Mouse (Mus musculus) urinary bladder, postnatal 14 days (tissue): Measurements from ENCODE around the gene Ebf3.

Experiments
- DNase-seq: peaks from one replicate; pipeline ENCODE4 v3.0.0; 2021; ENCODE audit warnings: low spot score

The Ebf3 gene

DNA sequence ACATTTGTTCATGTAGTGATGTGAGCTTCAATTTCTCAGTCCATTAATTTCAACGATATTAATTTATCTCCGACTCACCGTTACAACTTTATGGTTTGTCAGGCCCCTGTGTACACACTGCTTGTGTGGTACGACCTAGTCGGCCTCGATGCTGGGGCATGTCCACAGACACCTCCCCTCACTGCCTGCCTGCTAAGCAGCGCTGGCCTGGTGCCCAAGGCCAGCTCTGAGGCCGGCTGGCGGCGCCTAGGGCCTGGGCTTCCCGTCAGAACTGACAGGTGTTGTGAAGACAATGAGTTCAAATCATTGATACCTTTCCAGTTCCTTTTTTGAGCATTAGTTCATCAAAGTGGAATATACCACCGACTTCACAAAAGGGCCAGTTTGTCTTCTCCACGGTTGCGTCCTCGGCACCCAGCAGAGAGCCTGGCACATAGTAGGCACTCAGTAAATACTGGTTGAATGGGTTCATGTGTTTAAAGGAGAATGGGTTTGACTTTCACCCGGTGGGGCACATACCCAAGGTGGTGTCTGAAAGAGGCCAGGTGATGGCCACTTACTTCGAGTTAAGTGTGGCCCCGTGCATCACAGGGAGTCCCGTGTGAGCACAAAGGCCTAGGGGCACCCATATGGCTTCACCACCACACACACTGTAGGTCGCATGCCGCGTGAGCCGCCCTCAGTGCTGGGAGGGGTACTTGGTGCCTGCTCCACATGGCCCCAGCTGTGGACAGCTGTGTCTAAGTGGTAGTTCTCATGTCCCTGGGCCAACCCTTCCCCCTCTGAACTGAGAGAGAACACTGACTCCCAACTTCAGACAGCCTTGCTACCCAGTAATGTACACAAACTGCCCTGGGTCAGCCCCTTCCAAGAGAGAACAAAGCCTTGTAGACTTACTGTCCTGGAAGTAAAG is 116.9 kb downstream of the Ebf3 start:
- no peak for DNase-seq

DNA sequence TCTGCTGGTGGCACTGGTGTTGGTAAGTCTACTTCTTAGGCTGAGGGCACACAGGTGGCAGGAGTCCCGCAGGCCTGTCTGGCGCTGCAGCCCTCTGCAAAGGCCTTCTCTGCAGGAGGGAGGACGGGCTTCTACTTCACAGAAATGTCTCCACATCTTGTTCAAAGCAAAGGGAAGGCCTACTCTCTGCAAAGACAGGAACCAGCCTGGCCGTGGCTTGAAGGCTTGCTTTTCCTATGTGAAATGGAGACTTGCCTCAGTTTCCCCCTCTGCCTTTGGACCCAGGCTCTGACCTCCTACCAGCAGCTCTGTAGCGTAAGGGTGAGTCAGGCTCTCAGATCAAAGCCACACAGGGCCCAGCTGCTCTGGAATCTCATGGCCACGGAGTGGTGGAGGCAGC is 117.7 kb downstream of the Ebf3 start:
- DNase-seq = no peak

DNA sequence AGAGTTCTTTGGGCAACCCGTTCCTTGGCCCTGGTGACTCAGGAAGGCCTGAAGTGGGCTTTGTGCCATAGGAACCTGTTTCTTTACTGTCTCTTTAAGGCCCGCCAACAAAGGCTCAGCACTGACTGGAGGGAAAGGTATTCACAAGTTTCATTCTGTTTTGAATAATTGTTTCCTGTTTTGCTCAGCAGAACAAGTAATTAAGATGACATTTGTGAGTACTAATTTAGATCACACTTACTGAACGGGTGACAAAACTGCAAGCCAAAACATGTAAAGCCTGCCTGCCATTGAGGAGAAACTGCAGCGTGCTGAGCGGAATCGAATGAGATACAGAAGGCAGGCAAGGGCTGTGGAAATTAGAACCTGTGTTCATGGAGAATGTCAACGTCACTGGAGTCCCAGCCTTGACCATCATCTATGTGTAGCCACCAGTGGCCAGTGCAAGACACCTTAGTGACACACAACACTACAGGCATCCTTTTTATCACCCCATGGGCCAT is 121.4 kb downstream of the Ebf3 start:
- DNase-seq = no peak

DNA sequence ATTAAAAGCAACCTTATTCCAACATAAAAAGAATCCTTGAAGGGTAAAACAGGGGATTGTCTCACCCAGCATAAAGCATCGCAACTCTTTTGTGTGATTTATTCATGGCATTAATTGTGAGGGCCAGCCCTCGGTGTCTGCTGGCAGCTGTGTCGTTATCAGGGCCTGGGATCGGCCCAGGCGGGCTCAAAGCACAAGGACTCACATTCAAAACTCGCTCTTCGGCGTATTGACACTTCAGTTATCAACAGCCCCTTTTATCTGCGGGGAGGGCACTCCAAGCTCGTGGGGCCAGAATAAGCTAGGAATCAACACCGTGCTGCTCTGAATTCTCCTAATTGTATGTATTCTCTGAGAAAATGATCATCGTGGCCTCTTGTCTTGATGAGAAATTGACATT is 122.4 kb downstream of the Ebf3 start:
- DNase-seq = no peak

DNA sequence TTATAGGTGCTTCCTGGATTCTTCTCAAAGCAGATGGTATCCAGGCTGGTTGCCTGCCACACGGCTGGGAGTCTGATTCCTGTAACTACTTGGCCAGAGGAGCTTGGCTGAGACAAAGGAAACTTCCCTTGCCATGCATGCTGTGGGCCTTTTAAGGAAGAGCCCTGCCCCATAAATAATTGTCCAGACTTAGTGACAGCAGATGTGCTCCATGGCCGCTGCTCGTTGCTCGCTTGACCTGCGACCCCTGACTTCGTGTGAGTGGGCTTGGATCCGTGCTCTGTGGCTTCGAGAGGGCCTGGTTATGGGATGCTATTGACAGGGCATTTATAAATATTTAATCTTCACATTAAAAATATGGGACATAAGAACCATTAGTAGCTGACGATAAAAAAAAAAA is 142.0 kb downstream of the Ebf3 start:
- no peak for DNase-seq

DNA sequence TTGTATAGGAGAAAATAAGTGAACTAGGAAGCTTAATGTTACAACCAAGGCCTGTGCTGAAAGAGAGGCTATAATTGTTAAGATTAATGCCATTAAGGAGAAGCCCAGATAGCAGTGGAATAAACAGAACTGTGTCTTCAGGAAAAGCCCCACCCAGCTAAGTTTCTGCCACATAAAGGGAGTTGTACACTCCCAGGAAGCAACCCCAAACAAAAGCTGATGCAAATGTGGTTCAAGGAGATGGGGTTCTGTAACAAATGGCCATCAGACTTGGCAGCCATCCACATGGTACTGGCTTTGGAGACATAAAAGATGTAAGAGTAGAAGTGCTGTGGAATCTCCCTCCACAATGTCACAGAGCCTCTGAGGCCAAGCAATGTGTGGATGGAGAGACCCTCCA is 155.2 kb downstream of the Ebf3 start:
- no peak for DNase-seq

DNA sequence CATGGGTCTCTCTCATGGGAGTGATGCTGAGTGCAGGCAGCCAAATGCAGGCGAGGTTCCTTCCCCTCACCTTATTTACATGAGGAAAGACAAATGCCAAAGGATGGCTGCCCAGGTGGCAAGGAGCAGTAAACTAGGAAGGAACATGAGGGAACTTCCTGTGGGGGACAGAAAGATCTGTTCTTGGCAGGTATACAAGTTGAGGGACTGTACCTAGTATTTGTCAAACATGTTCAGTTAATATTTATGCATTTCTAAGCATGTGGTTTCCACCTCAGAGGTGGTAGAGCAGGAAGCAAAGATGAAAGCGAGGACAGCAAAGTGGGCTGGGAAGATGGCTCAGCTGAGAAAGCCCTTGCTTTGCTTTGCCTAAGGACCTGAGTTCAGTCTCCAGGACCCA is 159.6 kb downstream of the Ebf3 start:
- DNase-seq = no peak

DNA sequence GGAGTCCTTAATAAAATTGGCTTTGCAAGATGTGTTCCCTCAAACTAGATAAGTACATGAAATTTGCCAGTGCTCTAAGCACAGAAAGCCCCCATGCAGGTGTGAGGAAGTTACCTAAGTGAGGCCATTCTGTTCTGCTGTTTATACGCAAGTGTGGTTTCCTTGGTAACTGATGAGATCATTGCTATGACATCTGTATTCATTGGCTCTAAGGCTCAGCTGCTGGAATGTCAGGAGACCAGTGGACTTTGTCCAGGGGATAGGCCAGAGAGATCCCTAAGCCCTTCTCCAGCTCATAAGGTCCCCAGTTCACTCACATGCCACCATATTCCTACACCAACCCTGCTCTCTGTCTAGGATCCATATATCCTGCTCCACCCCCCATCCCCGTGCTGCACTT is 162.4 kb downstream of the Ebf3 start:
- no peak for DNase-seq

DNA sequence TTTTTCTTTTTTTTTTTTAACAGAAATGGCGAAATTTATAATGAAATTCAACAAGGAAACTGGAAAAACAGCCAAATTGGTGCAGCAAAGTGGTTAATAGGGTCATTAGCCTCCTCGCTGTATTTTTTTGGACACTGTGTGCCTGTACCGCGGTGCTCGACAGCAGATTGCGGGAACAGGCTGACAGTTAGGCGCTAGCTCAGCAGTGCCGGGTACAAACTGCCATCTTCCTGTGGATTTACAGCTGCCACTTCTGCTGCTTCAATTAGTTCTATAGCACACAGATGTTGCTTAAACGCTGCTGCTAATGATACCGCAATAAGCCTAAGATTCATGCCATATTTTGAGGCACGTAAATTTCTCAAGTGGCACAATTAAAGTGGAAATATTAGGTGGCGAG is 167.1 kb downstream of the Ebf3 start:
- no peak for DNase-seq
